Mouse (Mus musculus) small intestine, adult 2 months (tissue): ENCODE results near the gene Fads1. TPM values are rescaled to one million over a fixed set of nuclear protein-coding genes. Genes with fewer than 3 reads are reported as not detected.

ENCODE experiments used
- H3K27ac ChIP-seq: fragments of 200-500 bp; 2 replicates; pipeline ENCODE4 v1.5.1; 2012; ENCODE audit warnings: low read depth, low read length, control low read depth, inconsistent platforms; ENCODE audit not compliant: insufficient read depth
- H3K27me3 ChIP-seq: fragments of 200-500 bp; 2 replicates; pipeline ENCODE4 v1.6.1; 2012; ENCODE audit warnings: mild to moderate bottlenecking, moderate library complexity, low read length, inconsistent platforms; ENCODE audit not compliant: control insufficient read depth, insufficient read depth
- H3K36me3 ChIP-seq: fragments of 200-500 bp; 2 replicates; pipeline ENCODE4 v1.6.1; 2012; ENCODE audit warnings: mild to moderate bottlenecking, low read length, control low read depth, inconsistent platforms; ENCODE audit not compliant: control insufficient read depth, insufficient read depth
- H3K4me1 ChIP-seq: fragments of 200-500 bp; 2 replicates; pipeline ENCODE4 v1.6.1; 2012; ENCODE audit warnings: low read length, inconsistent platforms, mixed read lengths; ENCODE audit not compliant: control insufficient read depth, insufficient read depth, insufficient read length
- H3K4me3 ChIP-seq: fragments of 200-500 bp; 2 replicates; pipeline ENCODE4 v1.5.1; 2012; ENCODE audit warnings: low read depth, mild to moderate bottlenecking, control low read depth, inconsistent platforms, low read length, moderate library complexity
- CTCF ChIP-seq: fragments of 200-500 bp; IDR thresholded peaks from 2 replicates; pipeline ENCODE4 v1.5.1; 2012; ENCODE audit warnings: low read depth, mild to moderate bottlenecking, control low read depth, inconsistent platforms, low read length, moderate library complexity, mixed read lengths; ENCODE audit not compliant: insufficient replicate concordance, insufficient read length; ENCODE audit errors: extremely low read depth
- POLR2A ChIP-seq: fragments of 200-500 bp; IDR thresholded peaks from 2 replicates; pipeline ENCODE4 v1.6.1; 2012; ENCODE audit warnings: low read depth, mild to moderate bottlenecking, control low read depth, inconsistent platforms, low read length, moderate library complexity
- WGBS: fragments of 180-500 bp; shearing (Covaris S2); methylation state at CpG from one replicate; pipeline ENCODE4 v1.1.7; 2018; 5-methylcytosine and 5-hydroxymethylcytosine counted together
- polyA plus RNA-seq: library from polyadenylated mRNA; depleted of rRNA; stranded (reverse); fragments of >200 nt; gene quantifications from 2 replicates; pipeline ENCODE4 v1.2.3, GENCODE M21; 2012

The Fads1 gene
- polyA plus RNA-seq, 1 experiment: 8.5 TPM

GRCm38 (mm10) chr19:10176941-10177372 lies 5.7 kb upstream of the Fads1 start:
- 61% methylated on average over 7 of the region's 7 CpGs for WGBS
- Histone ChIP-seq H3K27ac (no peak overlapping the region), H3K36me3 (no peaks in the 10 kb centered on the region), H3K4me3 (no peak overlapping the region), H3K27me3 (no peaks in the 10 kb centered on the region), H3K4me1 (peaks cover 4% of the 10 kb centered on the region; the same call in 1 of the 2 replicates)
- no peak for TF ChIP-seq POLR2A
- no peak for TF ChIP-seq CTCF

GRCm38 (mm10) chr19:10181225-10181624 lies 1.5 kb upstream of the Fads1 start:
- Histone ChIP-seq H3K36me3 (no peaks in the 10 kb centered on the region), H3K27ac (no peak overlapping the region), H3K27me3 (no peaks in the 10 kb centered on the region), H3K4me1 (0 out of 2 replicates have a peak, but pooled peaks cover 5% of the 10 kb centered on the region), H3K4me3 (no peak overlapping the region)
- TF ChIP-seq CTCF (no peak), POLR2A (no peak)
- WGBS: 94% methylated on average over 7 of the region's 7 CpGs

GRCm38 (mm10) chr19:10182142-10182541 lies 546 bp upstream of the Fads1 start:
- WGBS: 15% methylated on average over 7 of the region's 7 CpGs
- H3K27me3 ChIP-seq: no peaks in the 10 kb centered on the region
- TF ChIP-seq CTCF (no peak), POLR2A (no peak)
- 0 out of 2 replicates have a peak, but pooled peaks cover 5% of the 10 kb centered on the region for H3K4me1 ChIP-seq
- H3K4me3 ChIP-seq: peak overlapping the region; percentile 92
- H3K27ac ChIP-seq: no peak overlapping the region
- no peaks in the 10 kb centered on the region for H3K36me3 ChIP-seq

- 1% methylated on average over 35 of the region's 35 CpGs for WGBS
- 0 out of 2 replicates have a peak, but pooled peaks have one; percentile 19 for TF ChIP-seq POLR2A
- TF ChIP-seq CTCF: no peak
- Histone ChIP-seq H3K27me3 (no peaks in the 10 kb centered on the region), H3K27ac (peak overlapping the region; percentile 48), H3K36me3 (no peaks in the 10 kb centered on the region), H3K4me1 (peaks cover 12% of the 10 kb centered on the region; the same call in 1 of the 2 replicates), H3K4me3 (peak overlapping the region; percentile 92)
These were observed 753 bp downstream of the Fads1 start for GRCm38 (mm10) chr19:10183299-10183983.

- peak overlapping the region; percentile 92 for H3K4me3 ChIP-seq
- 12% methylated on average over 12 of the region's 12 CpGs for WGBS
- H3K27ac ChIP-seq: peak overlapping the region; percentile 48; the same call in 1 of the 2 replicates
- H3K4me1 ChIP-seq: peaks cover 18% of the 10 kb centered on the region; the same call in 1 of the 2 replicates
- H3K27me3 ChIP-seq: no peaks in the 10 kb centered on the region
- H3K36me3 ChIP-seq: peaks cover under 1% of the 10 kb centered on the region; the same call in 1 of the 2 replicates
- TF ChIP-seq CTCF: no peak
- TF ChIP-seq POLR2A: no peak
These were observed 1.4 kb downstream of the Fads1 start for GRCm38 (mm10) chr19:10184096-10184495.

- peaks cover 21% of the 10 kb centered on the region; the same call in 1 of the 2 replicates for H3K4me1 ChIP-seq
- H3K4me3 ChIP-seq: no peak overlapping the region
- H3K27me3 ChIP-seq: no peaks in the 10 kb centered on the region
- WGBS: 85% methylated on average over 3 of the region's 3 CpGs
- no peak for TF ChIP-seq CTCF
- no peak for TF ChIP-seq POLR2A
- H3K36me3 ChIP-seq: peaks cover 7% of the 10 kb centered on the region
- no peak overlapping the region for H3K27ac ChIP-seq
These were observed 3.2 kb downstream of the Fads1 start for GRCm38 (mm10) chr19:10185876-10186275.

- no peak for TF ChIP-seq CTCF
- TF ChIP-seq POLR2A: no peak
- Histone ChIP-seq H3K4me3 (no peak overlapping the region), H3K27me3 (no peaks in the 10 kb centered on the region), H3K4me1 (peaks cover 21% of the 10 kb centered on the region; the same call in 1 of the 2 replicates), H3K36me3 (peaks cover 7% of the 10 kb centered on the region), H3K27ac (no peak overlapping the region)
- 93% methylated on average over 8 of the region's 8 CpGs for WGBS
These were observed 3.9 kb downstream of the Fads1 start for GRCm38 (mm10) chr19:10186569-10186968.
